18 mouse cellular contexts compared by ENCODE assay signal in genomic region chr14:38959367-38959766, GRCm38 (mm10).
"Had no signal": no experiment of that assay in that cellular context is flagged by ENCODE, and none has a peak within 500 bp of the region (broad histone marks: within the 10 kb centered on the region; RNA-seq: fewer than 3 reads in every experiment).

No protein-coding gene starts in this region.

- DNase-seq: liver, postnatal 0 days; lung, adult 2 months; lung, postnatal 14 days; lung, postnatal 36 days; right cerebral cortex, postnatal 14 days; thymus, adult 2 months; thymus, postnatal 25 days; thymus, postnatal 4 days had no signal

- H3K4me2 ChIP-seq: lung, embryonic 15.5 days; midbrain, embryonic 11.5 days; midbrain, embryonic 13.5 days; midbrain, embryonic 15.5 days; neural tube, embryonic 12.5 days; stomach, embryonic 15.5 days had no signal

- H3K9me3 ChIP-seq: lung, embryonic 15.5 days; megakaryocyte, embryonic 14.5 days; midbrain, embryonic 13.5 days; midbrain, embryonic 15.5 days; neural tube, embryonic 12.5 days; stomach, embryonic 15.5 days had no signal

- H3K9ac ChIP-seq: liver, postnatal 0 days; lung, embryonic 15.5 days; midbrain, embryonic 13.5 days; midbrain, embryonic 15.5 days; neural tube, embryonic 12.5 days; stomach, embryonic 15.5 days had no signal

- H3K27ac ChIP-seq: lung, embryonic 15.5 days; macrophage; midbrain, embryonic 13.5 days; midbrain, embryonic 15.5 days; neural tube, embryonic 12.5 days; stomach, embryonic 15.5 days; stomach, postnatal 0 days had no signal

- H3K36me3 ChIP-seq: lung, embryonic 15.5 days; midbrain, embryonic 13.5 days; midbrain, embryonic 15.5 days; neural tube, embryonic 12.5 days; stomach, embryonic 15.5 days had no signal

- ATAC-seq: liver, postnatal 0 days; lung, postnatal 0 days; midbrain, embryonic 13.5 days; midbrain, embryonic 15.5 days had no signal

- H3K27me3 ChIP-seq: lung, embryonic 15.5 days; megakaryocyte, embryonic 14.5 days; midbrain, embryonic 13.5 days; midbrain, embryonic 15.5 days; neural tube, embryonic 12.5 days; stomach, embryonic 15.5 days had no signal

- H3K4me3 ChIP-seq: lung, embryonic 15.5 days; megakaryocyte, embryonic 14.5 days; midbrain, embryonic 13.5 days; midbrain, embryonic 15.5 days; neural tube, embryonic 12.5 days; stomach, embryonic 15.5 days had no signal

- H3K4me1 ChIP-seq: lung, embryonic 15.5 days; megakaryocyte, embryonic 14.5 days; midbrain, embryonic 13.5 days; midbrain, embryonic 15.5 days; neural tube, embryonic 12.5 days; stomach, embryonic 15.5 days had no signal
